Mouse (Mus musculus) embryonic facial prominence, embryonic 13.5 days (tissue): ENCODE results near the gene Egflam. TPM values are rescaled to one million over a fixed set of nuclear protein-coding genes. Genes with fewer than 3 reads are reported as not detected.
A peak's percentile ranks its signal among the peaks of the same experiment; 100 is the strongest.

Source experiments
- ATAC-seq: fragments of 200-750 bp; cut with Nextera tagmentation; 2 replicates; pipeline ENCODE4 v1.8.0; 2017; ENCODE audit warnings: low read depth; ENCODE audit not compliant: insufficient number of reproducible peaks, insufficient read depth, low FRiP score, low TSS enrichment
- H3K27ac ChIP-seq: fragments of 300-500 bp; sonication (generic); 2 replicates; pipeline ENCODE4 v1.5.1; 2015; ENCODE audit warnings: moderate library complexity, mild to moderate bottlenecking, inconsistent platforms
- H3K27me3 ChIP-seq: fragments of 300-500 bp; sonication (generic); 2 replicates; pipeline ENCODE4 v1.6.1; 2015; ENCODE audit warnings: mild to moderate bottlenecking, inconsistent platforms
- H3K36me3 ChIP-seq: fragments of 300-500 bp; sonication (generic); 2 replicates; pipeline ENCODE4 v1.6.1; 2015; ENCODE audit warnings: mild to moderate bottlenecking, inconsistent platforms
- H3K4me1 ChIP-seq: fragments of 300-500 bp; sonication (generic); 2 replicates; pipeline ENCODE4 v1.6.1; 2015; ENCODE audit warnings: inconsistent platforms
- H3K4me2 ChIP-seq: fragments of 300-500 bp; sonication (generic); 2 replicates; pipeline ENCODE4 v1.6.1; 2015; ENCODE audit warnings: moderate library complexity, mild to moderate bottlenecking, inconsistent platforms
- H3K4me3 ChIP-seq: fragments of 300-500 bp; sonication (generic); 2 replicates; pipeline ENCODE4 v1.5.1; 2015; ENCODE audit warnings: mild to moderate bottlenecking, inconsistent platforms
- H3K9ac ChIP-seq: fragments of 300-500 bp; sonication (generic); 2 replicates; pipeline ENCODE4 v1.6.1; 2015; ENCODE audit warnings: mild to moderate bottlenecking, inconsistent platforms
- H3K9me3 ChIP-seq: fragments of 300-500 bp; sonication (generic); 2 replicates; pipeline ENCODE4 v1.6.1; 2016; ENCODE audit warnings: inconsistent platforms
- WGBS: fragments of 180-500 bp; shearing (Covaris S2); methylation state at CpG from one replicate; pipeline ENCODE4 v1.1.7; 2015; ENCODE audit warnings: mixed read lengths; 5-methylcytosine and 5-hydroxymethylcytosine counted together
- polyA plus RNA-seq: library from polyadenylated mRNA; unstranded; fragments of >200 nt; fragmentation: Nextera tagmentation; extraction: Ambion mirVana; gene quantifications from 2 replicates; pipeline ENCODE4 v1.2.1, GENCODE M21; 2015

The Egflam gene
- polyA plus RNA-seq, 1 experiment from 2014 or later: 13.4 TPM

GRCm38 (mm10) chr15:7340703-7341309 is 57.4 kb downstream of the Egflam start:
- H3K9ac ChIP-seq: no peak overlapping the region
- WGBS: 72% methylated on average over 5 of the region's 5 CpGs
- H3K4me2 ChIP-seq: no peak overlapping the region
- no peak overlapping the region for H3K27ac ChIP-seq
- no peaks in the 10 kb centered on the region for H3K36me3 ChIP-seq
- H3K27me3 ChIP-seq: no peaks in the 10 kb centered on the region
- ATAC-seq: no peak
- H3K4me3 ChIP-seq: no peak overlapping the region
- no peaks in the 10 kb centered on the region for H3K4me1 ChIP-seq
- no peaks in the 10 kb centered on the region for H3K9me3 ChIP-seq

GRCm38 (mm10) chr15:7334517-7335298 is 63.5 kb downstream of the Egflam start:
- H3K4me3 ChIP-seq: no peak overlapping the region
- 84% methylated on average over 11 of the region's 11 CpGs for WGBS
- H3K27ac ChIP-seq: no peak overlapping the region
- H3K36me3 ChIP-seq: no peaks in the 10 kb centered on the region
- no peak for ATAC-seq
- no peak overlapping the region for H3K9ac ChIP-seq
- H3K27me3 ChIP-seq: no peaks in the 10 kb centered on the region
- H3K4me2 ChIP-seq: no peak overlapping the region
- H3K9me3 ChIP-seq: no peaks in the 10 kb centered on the region
- H3K4me1 ChIP-seq: 0 out of 2 replicates have a peak, but pooled peaks cover 3% of the 10 kb centered on the region

- no peaks in the 10 kb centered on the region for H3K27me3 ChIP-seq
- H3K4me3 ChIP-seq: no peak overlapping the region
- 0 out of 2 replicates have a peak, but pooled peaks cover 3% of the 10 kb centered on the region for H3K4me1 ChIP-seq
- WGBS: 83% methylated on average over 1 of the region's 1 CpGs
- ATAC-seq: no peak
- no peak overlapping the region for H3K9ac ChIP-seq
- H3K9me3 ChIP-seq: no peaks in the 10 kb centered on the region
- no peaks in the 10 kb centered on the region for H3K36me3 ChIP-seq
- no peak overlapping the region for H3K27ac ChIP-seq
- H3K4me2 ChIP-seq: no peak overlapping the region
Observed at GRCm38 (mm10) chr15:7332875-7333274, 65.3 kb downstream of the Egflam start.

GRCm38 (mm10) chr15:7322599-7323311 is 75.4 kb downstream of the Egflam start:
- Histone ChIP-seq H3K4me3 (no peak overlapping the region), H3K36me3 (no peaks in the 10 kb centered on the region)
- WGBS: 83% methylated on average over 2 of the region's 2 CpGs

GRCm38 (mm10) chr15:7320901-7321300 is 77.3 kb downstream of the Egflam start:
- H3K9me3 ChIP-seq: no peaks in the 10 kb centered on the region
- 76% methylated on average over 4 of the region's 4 CpGs for WGBS
- no peak overlapping the region for H3K27ac ChIP-seq
- H3K36me3 ChIP-seq: no peaks in the 10 kb centered on the region
- H3K4me1 ChIP-seq: no peaks in the 10 kb centered on the region
- no peak overlapping the region for H3K4me3 ChIP-seq
- H3K9ac ChIP-seq: no peak overlapping the region
- no peak overlapping the region for H3K4me2 ChIP-seq
- H3K27me3 ChIP-seq: no peaks in the 10 kb centered on the region
- ATAC-seq: no peak

More at GRCm38 (mm10) chr15:7322599-7323311, 75.4 kb downstream of the Egflam start:
- ATAC-seq: no peak
- Histone ChIP-seq H3K9ac (no peak overlapping the region), H3K27me3 (no peaks in the 10 kb centered on the region), H3K27ac (no peak overlapping the region), H3K9me3 (no peaks in the 10 kb centered on the region), H3K4me1 (no peaks in the 10 kb centered on the region), H3K4me2 (no peak overlapping the region)

GRCm38 (mm10) chr15:7315539-7315938 is 82.7 kb downstream of the Egflam start:
- H3K27ac ChIP-seq: no peak overlapping the region
- no peaks in the 10 kb centered on the region for H3K9me3 ChIP-seq
- ATAC-seq: no peak
- no peak overlapping the region for H3K4me2 ChIP-seq
- H3K4me1 ChIP-seq: no peaks in the 10 kb centered on the region
- no peak overlapping the region for H3K9ac ChIP-seq
- H3K4me3 ChIP-seq: no peak overlapping the region
- H3K27me3 ChIP-seq: no peaks in the 10 kb centered on the region
- no peaks in the 10 kb centered on the region for H3K36me3 ChIP-seq
- WGBS: 85% methylated on average over 9 of the region's 9 CpGs

- Histone ChIP-seq H3K4me2 (no peak overlapping the region), H3K9ac (no peak overlapping the region), H3K27me3 (no peaks in the 10 kb centered on the region), H3K4me1 (0 out of 2 replicates have a peak, but pooled peaks cover 2% of the 10 kb centered on the region), H3K9me3 (no peaks in the 10 kb centered on the region), H3K36me3 (no peaks in the 10 kb centered on the region), H3K4me3 (no peak overlapping the region), H3K27ac (peak overlapping the region; percentile 4; the same call in 1 of the 2 replicates)
- WGBS: 46% methylated on average over 4 of the region's 4 CpGs
- no peak for ATAC-seq
Observed at GRCm38 (mm10) chr15:7308711-7309110, 89.5 kb downstream of the Egflam start.

GRCm38 (mm10) chr15:7299892-7300291 is 98.3 kb downstream of the Egflam start:
- H3K27ac ChIP-seq: no peak overlapping the region
- no peak overlapping the region for H3K9ac ChIP-seq
- 66% methylated on average over 1 of the region's 1 CpGs for WGBS
- no peak overlapping the region for H3K4me2 ChIP-seq
- no peaks in the 10 kb centered on the region for H3K36me3 ChIP-seq
- ATAC-seq: no peak
- H3K9me3 ChIP-seq: no peaks in the 10 kb centered on the region
- H3K4me1 ChIP-seq: no peaks in the 10 kb centered on the region
- H3K27me3 ChIP-seq: no peaks in the 10 kb centered on the region
- H3K4me3 ChIP-seq: no peak overlapping the region

- H3K27me3 ChIP-seq: no peaks in the 10 kb centered on the region
- H3K4me1 ChIP-seq: no peaks in the 10 kb centered on the region
- H3K36me3 ChIP-seq: no peaks in the 10 kb centered on the region
- H3K4me3 ChIP-seq: no peak overlapping the region
- WGBS: 84% methylated on average over 1 of the region's 1 CpGs
- no peak overlapping the region for H3K4me2 ChIP-seq
- H3K9ac ChIP-seq: no peak overlapping the region
- no peaks in the 10 kb centered on the region for H3K9me3 ChIP-seq
- no peak for ATAC-seq
- H3K27ac ChIP-seq: no peak overlapping the region
Observed at GRCm38 (mm10) chr15:7295199-7295598, 103.0 kb downstream of the Egflam start.

GRCm38 (mm10) chr15:7292854-7293253 is 105.3 kb downstream of the Egflam start:
- no peaks in the 10 kb centered on the region for H3K36me3 ChIP-seq
- H3K27me3 ChIP-seq: no peaks in the 10 kb centered on the region
- no peak overlapping the region for H3K4me3 ChIP-seq
- H3K4me1 ChIP-seq: no peaks in the 10 kb centered on the region
- no peak overlapping the region for H3K4me2 ChIP-seq
- H3K9me3 ChIP-seq: no peaks in the 10 kb centered on the region
- no peak overlapping the region for H3K27ac ChIP-seq
- H3K9ac ChIP-seq: no peak overlapping the region
- ATAC-seq: no peak

GRCm38 (mm10) chr15:7290003-7290402 is 108.2 kb downstream of the Egflam start:
- H3K36me3 ChIP-seq: no peaks in the 10 kb centered on the region
- no peak overlapping the region for H3K4me2 ChIP-seq
- ATAC-seq: no peak
- no peaks in the 10 kb centered on the region for H3K9me3 ChIP-seq
- H3K4me1 ChIP-seq: no peaks in the 10 kb centered on the region
- no peak overlapping the region for H3K4me3 ChIP-seq
- no peak overlapping the region for H3K9ac ChIP-seq
- no peak overlapping the region for H3K27ac ChIP-seq
- no peaks in the 10 kb centered on the region for H3K27me3 ChIP-seq
- 88% methylated on average over 4 of the region's 4 CpGs for WGBS
